Mouse (Mus musculus) stomach, postnatal 0 days (tissue): ENCODE results near the gene G430095P16Rik. TPM values are rescaled to one million over a fixed set of nuclear protein-coding genes. Genes with fewer than 3 reads are reported as not detected.

ENCODE experiments used
- ATAC-seq: fragments of 200-750 bp; cut with Nextera tagmentation; 2 replicates; pipeline ENCODE4 v1.8.0; 2017; ENCODE audit not compliant: low FRiP score, low TSS enrichment
- DNase-seq: peaks from one replicate; pipeline ENCODE4 v3.0.0-alpha.2; 2016; ENCODE audit warnings: low spot score
- H3K27ac ChIP-seq: fragments of 300-500 bp; sonication (generic); replicated peaks from 2 replicates; pipeline ENCODE4 v1.5.1; 2014; ENCODE audit warnings: mild to moderate bottlenecking, control low read depth
- H3K27me3 ChIP-seq: fragments of 300-500 bp; sonication (generic); 2 replicates; pipeline ENCODE4 v1.6.1; 2014; ENCODE audit warnings: low read length; ENCODE audit not compliant: control insufficient read depth, insufficient read depth
- H3K36me3 ChIP-seq: fragments of 300-500 bp; sonication (generic); 2 replicates; pipeline ENCODE4 v1.6.1; 2014; ENCODE audit warnings: low read length, mixed read lengths; ENCODE audit not compliant: control insufficient read depth, insufficient read depth
- H3K4me1 ChIP-seq: fragments of 300-500 bp; sonication (generic); replicated peaks from 2 replicates; pipeline ENCODE4 v1.6.1; 2014; ENCODE audit warnings: antibody characterized with exemption; ENCODE audit not compliant: control insufficient read depth, insufficient read depth
- H3K4me2 ChIP-seq: fragments of 300-500 bp; sonication (generic); replicated peaks from 2 replicates; pipeline ENCODE4 v1.6.1; 2014; ENCODE audit warnings: low read depth, mild to moderate bottlenecking, control low read depth, moderate library complexity
- H3K4me3 ChIP-seq: fragments of 300-500 bp; sonication (generic); 2 replicates; pipeline ENCODE4 v1.5.1; 2014; ENCODE audit warnings: low read depth, low read length, control low read depth
- H3K9ac ChIP-seq: fragments of 300-500 bp; sonication (generic); 2 replicates; pipeline ENCODE4 v1.6.1; 2014; ENCODE audit warnings: mild to moderate bottlenecking, low read length, control low read depth, mixed read lengths
- H3K9me3 ChIP-seq: fragments of 300-500 bp; sonication (generic); 2 replicates; pipeline ENCODE4 v1.6.1; 2016; ENCODE audit warnings: low read length; ENCODE audit not compliant: control insufficient read depth
- CTCF ChIP-seq: IDR thresholded peaks from 2 replicates; pipeline ENCODE4 v1.5.1; 2016; ENCODE audit warnings: antibody characterized with exemption, low read depth, mild to moderate bottlenecking, moderate library complexity
- EP300 ChIP-seq: optimal IDR thresholded peaks from 2 replicates; pipeline ENCODE3; 2016; ENCODE audit warnings: antibody characterized with exemption
- WGBS: fragments of 180-500 bp; shearing (Covaris S2); extraction: QIAGEN DNeasy Blood & Tissue Kit; methylation state at CpG from one replicate; pipeline ENCODE4 v1.1.7; 2014; 5-methylcytosine and 5-hydroxymethylcytosine counted together
- polyA plus RNA-seq: library from polyadenylated mRNA; unstranded; fragments of >200 nt; fragmentation: Nextera tagmentation; extraction: Ambion mirVana; gene quantifications from 2 replicates; pipeline ENCODE4 v1.2.1, GENCODE M21; 2015

G430095P16Rik gene
- polyA plus RNA-seq, 1 experiment from 2014 or later, result 2.0 TPM

DNA sequence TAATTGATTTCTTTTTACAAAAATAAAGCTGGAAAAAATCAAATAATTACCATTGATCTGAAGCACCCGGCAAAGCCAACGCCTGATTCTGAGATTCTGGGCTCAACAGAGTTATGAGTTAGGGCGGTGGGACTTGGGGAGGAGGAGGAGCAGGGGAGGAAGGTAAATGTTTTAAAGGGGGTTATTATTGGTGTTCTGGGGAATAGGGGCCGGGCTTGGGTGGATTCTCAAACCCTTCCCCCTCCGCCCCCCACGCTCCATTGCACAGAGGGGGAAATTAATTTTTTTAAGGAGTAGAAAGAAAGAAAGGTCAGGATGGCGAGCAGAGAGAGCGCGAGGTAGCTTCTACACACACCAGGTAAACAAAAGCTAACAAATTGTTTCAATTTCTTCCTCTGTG lies 50.5 kb downstream of the G430095P16Rik start:
- WGBS, result 11% methylated on average over 9 of the region's 9 CpGs
- Histone ChIP-seq H3K4me1 (peaks cover 20% of the 10 kb centered on the region), H3K27ac (peak overlapping the region; percentile 92), H3K9me3 (no peaks in the 10 kb centered on the region), H3K4me3 (peak overlapping the region; percentile 32), H3K27me3 (no peaks in the 10 kb centered on the region), H3K4me2 (peak overlapping the region; percentile 55), H3K36me3 (peaks cover 3% of the 10 kb centered on the region; the same call in 1 of the 2 replicates), H3K9ac (peak overlapping the region; percentile 52)
- TF ChIP-seq EP300 (no peak), CTCF (no peak)
- ATAC-seq (no peak), DNase-seq (no peak)

DNA sequence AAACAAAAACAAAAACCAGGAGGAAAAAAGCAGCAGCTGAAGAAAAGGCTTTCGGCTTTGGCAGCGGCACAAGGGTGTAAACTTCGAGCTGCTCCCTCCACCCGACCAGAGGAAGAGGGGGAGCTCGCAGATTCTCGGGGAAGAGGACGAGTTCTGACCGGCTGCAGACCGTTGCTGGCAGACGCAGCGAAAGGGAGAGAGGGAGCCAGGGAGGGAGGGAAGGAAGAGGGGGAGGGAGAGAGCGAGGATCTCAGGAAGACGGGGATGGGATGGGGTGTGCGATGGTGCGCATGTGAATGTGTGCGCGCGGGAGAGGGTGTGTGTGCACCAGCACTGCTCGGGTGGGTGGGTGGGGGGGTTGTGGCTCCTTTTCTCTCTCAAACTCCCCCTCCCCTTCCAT lies 51.0 kb downstream of the G430095P16Rik start:
- Histone ChIP-seq H3K27me3 (no peaks in the 10 kb centered on the region), H3K9me3 (no peaks in the 10 kb centered on the region), H3K4me3 (peak overlapping the region; percentile 32), H3K4me2 (peak overlapping the region; percentile 55), H3K36me3 (no peaks in the 10 kb centered on the region), H3K27ac (peak overlapping the region; percentile 92), H3K9ac (peak overlapping the region; percentile 52; the same call in 1 of the 2 replicates), H3K4me1 (peaks cover 20% of the 10 kb centered on the region)
- no peak for TF ChIP-seq CTCF
- TF ChIP-seq EP300, result no peak
- peak; percentile 84 for ATAC-seq
- DNase-seq, result peak; percentile 81
- 3% methylated on average over 19 of the region's 19 CpGs for WGBS

DNA sequence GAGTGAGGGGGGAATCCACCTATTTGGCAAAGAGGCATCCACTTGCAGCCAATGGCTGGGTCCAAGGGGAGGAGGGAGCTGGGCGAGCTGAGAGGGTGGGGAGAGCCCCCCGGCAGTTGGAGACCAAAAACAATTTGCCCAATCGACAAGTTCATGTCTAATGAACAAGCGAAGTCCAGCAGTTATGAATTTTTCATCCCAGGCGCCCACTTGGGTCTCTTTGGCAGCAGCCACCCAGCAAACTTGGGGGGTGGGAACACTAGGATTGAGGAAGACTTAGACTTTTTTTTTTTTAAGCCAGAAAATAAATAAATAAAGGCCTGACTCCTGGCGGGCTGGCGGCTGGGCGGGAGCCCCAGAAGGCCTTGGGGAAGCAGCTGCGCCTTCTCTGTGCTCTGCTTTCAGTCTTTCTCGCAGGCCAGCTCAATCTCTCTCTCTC lies 51.7 kb downstream of the G430095P16Rik start:
- Histone ChIP-seq H3K9ac (no peak overlapping the region), H3K27me3 (no peaks in the 10 kb centered on the region), H3K4me1 (peaks cover 23% of the 10 kb centered on the region), H3K4me3 (peak overlapping the region; percentile 32), H3K36me3 (no peaks in the 10 kb centered on the region), H3K9me3 (no peaks in the 10 kb centered on the region), H3K4me2 (peak overlapping the region; percentile 55), H3K27ac (peak overlapping the region; percentile 92)
- peak; percentile 52 for DNase-seq
- ATAC-seq, result peak; percentile 53; the same call in 1 of the 2 replicates
- TF ChIP-seq EP300 (no peak), CTCF (no peak)
- 11% methylated on average over 10 of the region's 10 CpGs for WGBS

DNA sequence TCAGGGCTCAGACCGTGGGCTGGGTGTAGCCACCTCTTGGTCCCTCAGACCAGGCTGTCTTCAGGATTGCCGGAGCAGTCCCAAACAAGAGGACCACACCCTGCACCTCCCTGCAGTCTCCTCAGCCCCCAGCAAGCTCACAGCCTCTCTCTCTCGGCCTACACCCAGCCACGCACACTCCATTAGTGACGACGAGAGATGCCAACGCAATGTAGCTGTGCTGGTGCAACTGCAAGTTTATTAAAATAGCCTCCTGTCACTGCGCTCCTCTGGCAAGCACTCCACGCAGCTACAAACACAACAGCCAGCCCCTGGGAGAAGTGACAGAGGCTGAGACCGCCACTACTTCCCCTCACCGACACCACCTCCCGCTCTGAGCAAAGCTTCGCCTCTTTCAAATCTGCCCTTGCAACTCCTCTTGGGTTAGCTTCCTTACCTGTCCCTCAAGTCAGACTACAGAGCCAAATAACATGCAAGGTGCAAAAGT lies 52.3 kb downstream of the G430095P16Rik start:
- Histone ChIP-seq H3K4me1 (peaks cover 22% of the 10 kb centered on the region), H3K4me3 (no peak overlapping the region), H3K36me3 (no peaks in the 10 kb centered on the region), H3K27me3 (no peaks in the 10 kb centered on the region), H3K27ac (peak overlapping the region; percentile 92), H3K4me2 (peak overlapping the region; percentile 55), H3K9ac (peak overlapping the region; percentile 50), H3K9me3 (no peaks in the 10 kb centered on the region)
- DNase-seq (peak; percentile 27), ATAC-seq (peak; percentile 22; the same call in 1 of the 2 replicates)
- TF ChIP-seq EP300 (no peak), CTCF (no peak)
- 17% methylated on average over 13 of the region's 13 CpGs for WGBS

DNA sequence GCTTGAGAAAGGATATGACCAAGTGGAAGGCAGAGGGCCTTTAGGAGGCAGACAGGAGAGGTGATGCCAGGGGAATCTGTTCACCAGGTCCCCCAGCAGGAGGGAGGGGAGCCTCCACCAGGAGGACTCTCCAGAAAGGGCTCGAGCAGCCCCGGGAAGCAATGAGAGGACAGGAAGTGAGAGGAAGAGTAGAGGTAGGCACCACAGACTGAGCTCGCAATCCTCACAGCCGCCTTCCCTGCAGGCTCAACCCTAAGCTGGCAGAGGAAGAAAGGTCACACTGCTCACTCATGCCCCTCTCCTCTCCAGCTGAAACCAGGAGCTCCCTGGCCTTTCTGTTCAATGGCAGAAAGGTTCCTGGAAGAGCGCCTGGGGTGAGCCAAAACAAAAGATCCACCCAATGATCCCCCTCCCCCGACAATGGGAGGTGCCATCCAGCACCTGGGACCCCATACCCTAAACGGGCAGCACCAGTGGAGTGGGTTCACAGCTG lies 52.9 kb downstream of the G430095P16Rik start:
- DNase-seq (peak; percentile 22), ATAC-seq (no peak)
- Histone ChIP-seq H3K4me3 (no peak overlapping the region), H3K27me3 (no peaks in the 10 kb centered on the region), H3K4me1 (peaks cover 22% of the 10 kb centered on the region), H3K9me3 (no peaks in the 10 kb centered on the region), H3K36me3 (no peaks in the 10 kb centered on the region), H3K9ac (peak overlapping the region; percentile 50), H3K27ac (peak overlapping the region; percentile 92), H3K4me2 (peak overlapping the region; percentile 55)
- TF ChIP-seq EP300 (no peak), CTCF (no peak)
- WGBS, result 41% methylated on average over 7 of the region's 7 CpGs

Other genes with a start within 250 kb of the G430095P16Rik start
- gene Ier2, start 60.2 kb upstream of the G430095P16Rik start, polyA plus RNA-seq, result 82.8 and 86.6 TPM in 2 replicates
- 45.1 and 49.9 TPM in 2 replicates for gene Trmt1, start 36.7 kb upstream of the G430095P16Rik start, polyA plus RNA-seq
- 6.8 and 8.3 TPM in 2 replicates for gene Nacc1, start 35.1 kb upstream of the G430095P16Rik start, polyA plus RNA-seq
- gene Lyl1, start 21.6 kb upstream of the G430095P16Rik start, polyA plus RNA-seq, result 4.0 and 4.3 TPM in 2 replicates
- gene Nfix, start 77.3 kb downstream of the G430095P16Rik start, polyA plus RNA-seq, result 36.5 and 36.6 TPM in 2 replicates
- 3.3 TPM in 2 replicates for gene Dand5, start 99.8 kb downstream of the G430095P16Rik start, polyA plus RNA-seq
- gene Gadd45gip1, start 108.5 kb downstream of the G430095P16Rik start, polyA plus RNA-seq, result 38.5 and 39.3 TPM in 2 replicates
- gene Rad23a, start 117.7 kb downstream of the G430095P16Rik start, polyA plus RNA-seq, result 69.8 and 70.6 TPM in 2 replicates
- gene Calr, start 123.9 kb downstream of the G430095P16Rik start, polyA plus RNA-seq, result 522 and 537 TPM in 2 replicates
- 43.3 and 44.3 TPM in 2 replicates for gene Farsa, start 134.0 kb downstream of the G430095P16Rik start, polyA plus RNA-seq
- 25.0 and 27.3 TPM in 2 replicates for gene Syce2, start 149.1 kb downstream of the G430095P16Rik start, polyA plus RNA-seq
- 18.5 and 21.1 TPM in 2 replicates for gene Gcdh, start 170.9 kb downstream of the G430095P16Rik start, polyA plus RNA-seq
- gene Klf1, start 178.9 kb downstream of the G430095P16Rik start, polyA plus RNA-seq, result 0.51 and 0.82 TPM in 2 replicates
- gene Dnase2a, start 185.6 kb downstream of the G430095P16Rik start, polyA plus RNA-seq, result 15.9 and 17.4 TPM in 2 replicates
- gene Mast1, start 214.4 kb downstream of the G430095P16Rik start, polyA plus RNA-seq, result 0.87 and 1.1 TPM in 2 replicates
- 0.05 and 0.13 TPM in 2 replicates for gene Rtbdn, start 224.0 kb downstream of the G430095P16Rik start, polyA plus RNA-seq
- gene Gm49661, start 246.4 kb downstream of the G430095P16Rik start, polyA plus RNA-seq, result not detected in 2 replicates
- 370 and 376 TPM in 2 replicates for gene Prdx2, start 246.6 kb downstream of the G430095P16Rik start, polyA plus RNA-seq
- gene Rnaseh2a, start 246.8 kb downstream of the G430095P16Rik start, polyA plus RNA-seq, result 79.4 and 80.1 TPM in 2 replicates